Mouse (Mus musculus): ENCODE results near the gene Ripply3. TPM values are rescaled to one million over a fixed set of nuclear protein-coding genes. Genes with fewer than 3 reads are reported as not detected.

Gene Ripply3
- total RNA-seq (2012; rRNA removed) (6.1 and 6.5 TPM in 2 replicates), total RNA-seq (2014; rRNA removed) (0.20 and 0.28 TPM in 2 replicates), polyA plus RNA-seq (2012; ENCODE audit: insufficient read length, low read depth) (1.0 and 1.3 TPM in 2 replicates)

DNA sequence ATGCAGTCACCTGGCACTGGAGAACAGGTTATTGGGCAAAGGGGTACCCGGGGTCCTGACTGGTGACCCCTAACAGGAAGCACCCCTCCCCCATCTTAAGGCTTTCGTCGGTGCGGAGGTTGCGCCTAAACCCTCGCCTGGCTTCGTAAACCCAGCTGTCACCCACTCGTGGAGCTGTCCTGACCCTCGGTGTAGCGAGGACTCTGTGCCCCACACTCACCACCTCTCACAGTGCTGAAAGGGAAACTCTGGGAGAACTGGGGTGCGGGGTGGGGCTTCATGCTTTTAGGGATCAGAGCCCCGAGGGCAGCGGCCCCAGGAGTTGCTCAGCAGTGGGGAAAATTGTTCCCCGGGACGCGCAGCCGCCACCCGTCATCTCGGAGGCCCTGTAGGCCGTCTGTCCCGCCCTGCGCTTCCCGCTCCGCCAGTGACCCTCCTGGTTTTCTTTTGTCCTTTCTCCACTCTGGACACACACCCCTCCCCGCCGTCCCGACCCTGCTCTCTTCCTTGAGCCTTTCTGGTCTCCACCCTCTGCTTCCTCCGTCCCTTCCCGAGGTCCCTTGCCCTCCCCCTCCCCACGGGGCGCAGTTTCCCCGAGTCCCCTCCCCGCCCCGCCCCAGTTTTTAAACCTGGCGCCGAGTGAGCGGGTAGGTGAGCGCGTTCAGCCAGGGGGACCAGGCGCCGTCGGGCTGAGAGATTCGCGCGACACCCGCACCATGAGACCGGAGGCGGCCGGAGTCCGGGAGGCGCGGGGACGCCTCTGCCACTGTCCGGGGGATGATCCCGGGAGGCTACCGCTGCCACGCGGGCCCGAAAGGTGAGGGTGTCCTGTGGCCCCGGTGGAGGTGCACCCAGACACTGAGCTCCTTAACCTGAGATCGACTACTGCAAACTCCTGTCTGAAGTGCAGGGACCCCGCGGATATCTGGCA, at the start of gene Ripply3:
TSS of gene Ripply3 (plus strand) at position 640 of the 931 bp plus-strand sequence.
- Histone ChIP-seq H3K9me3 (replicated peaks; ENCODE audit: low read length) (no peaks in the 10 kb centered on the region), H3K4me2 (ENCODE audit: insufficient read depth, low read depth, poor library complexity, severe bottlenecking) (peak within 1 kb of the TSS; percentile 70), H3K27me3 (replicated peaks) (no peaks in the 10 kb centered on the region), H3K4me1 (ENCODE audit: control insufficient read depth in 1 of 2, insufficient read depth in 2 of 2) (peaks cover 7 to 42% of the 10 kb centered on the region in 2 experiments), H3K27ac (ENCODE audit: insufficient read depth, low read depth) (peak within 1 kb of the TSS; percentile 42), H3K4me3 (replicated peaks in 1 of 3; ENCODE audit: low read depth in 2 of 3, low read length in 2 of 3, poor library complexity in 1 of 3) (peak within 1 kb of the TSS in 2 of 3 experiments; percentile 21 to 66), H3K9ac (ENCODE audit: insufficient read depth, low read depth) (peak within 1 kb of the TSS; percentile 55), H3K79me2 (replicated peaks; ENCODE audit: control insufficient read depth, extremely low read depth, insufficient read depth, poor library complexity, severe bottlenecking) (no peaks in the 10 kb centered on the region), H3K36me3 (replicated peaks in 1 of 2; ENCODE audit: control insufficient read depth in 1 of 2, insufficient read depth in 1 of 2, low read length in 1 of 2) (no peaks in the 10 kb centered on the region)
- in situ Hi-C loops (cut with MboI; ENCODE audit: low pct_ligation_motif_present, low pct_unique_long_range_greater_than_20kb, low sequenced_read_pairs) (no loop called here), dilution Hi-C loops (cut with MboI; ENCODE audit: extremely low pct_ligation_motif_present, extremely low pct_unique_long_range_greater_than_20kb, low sequenced_read_pairs) (no loop called here)
- no peak for DNase-seq (ENCODE audit: extremely low read depth)
- TF ChIP-seq MAZ (IDR thresholded peaks at IDR 0.05; ENCODE audit: low read depth, low read length) (no peak; the same call in 1 of the 2 replicates), NELFE (IDR thresholded peaks at IDR 0.05; ENCODE audit: low read depth, low read length) (0 out of 2 replicates have a peak, but pooled peaks have one; percentile 11), BHLHE40 (IDR thresholded peaks at IDR 0.05; ENCODE audit: low read depth, low read length) (0 out of 2 replicates have a peak, but pooled peaks have one; percentile 2), UBTF (IDR thresholded peaks at IDR 0.05; ENCODE audit: low read depth, low read length) (peak; percentile 22; the same call in 1 of the 2 replicates), EP300 (IDR thresholded peaks at IDR 0.05; ENCODE audit: low read length) (no peak), NRF1 (IDR thresholded peaks at IDR 0.05; ENCODE audit: low read depth, low read length) (peak; percentile 39; the same call in 1 of the 2 replicates), ELF1 (IDR thresholded peaks at IDR 0.05; ENCODE audit: low read depth, low read length) (no peak; the same call in 1 of the 2 replicates), E2F4 (IDR thresholded peaks at IDR 0.05; ENCODE audit: insufficient replicate concordance, low read depth, low read length) (no peak)

DNA sequence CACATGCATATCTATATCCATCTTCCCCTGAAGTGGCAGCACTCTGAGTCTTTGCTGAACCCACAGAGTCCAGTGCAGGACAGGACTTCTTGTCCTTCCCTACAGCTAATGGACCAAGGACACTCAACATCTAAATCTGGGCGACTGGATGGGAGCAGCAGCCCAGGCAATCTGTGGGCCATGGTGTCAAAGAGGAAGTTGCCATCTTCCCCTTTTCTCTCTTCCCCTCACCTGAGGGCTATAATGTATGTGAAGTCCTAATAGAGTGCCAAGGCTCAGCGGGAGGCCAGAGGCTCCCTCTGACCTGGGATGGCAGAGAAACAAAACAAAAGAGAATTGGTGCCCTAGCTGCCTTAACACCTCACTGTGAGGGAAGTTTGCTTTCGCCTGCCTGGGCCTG, 44.2 kb upstream of the Ripply3 start:
- Histone ChIP-seq H3K27ac (ENCODE audit: insufficient read depth, low read depth) (no peak overlapping the region), H3K4me2 (ENCODE audit: insufficient read depth, low read depth, poor library complexity, severe bottlenecking) (no peak overlapping the region), H3K4me1 (ENCODE audit: control insufficient read depth in 1 of 2, insufficient read depth in 2 of 2) (peaks cover 2 to 29% of the 10 kb centered on the region in 2 experiments; a peak in 2 of 4 replicates), H3K27me3 (replicated peaks) (no peaks in the 10 kb centered on the region), H3K4me3 (replicated peaks in 1 of 3; ENCODE audit: low read depth in 2 of 3, low read length in 2 of 3, poor library complexity in 1 of 3) (no peak overlapping the region), H3K36me3 (replicated peaks in 1 of 2; ENCODE audit: control insufficient read depth in 1 of 2, insufficient read depth in 1 of 2, low read length in 1 of 2) (peaks cover 21 to 54% of the 10 kb centered on the region in 2 experiments), H3K9ac (ENCODE audit: insufficient read depth, low read depth) (no peak overlapping the region), H3K9me3 (replicated peaks; ENCODE audit: low read length) (peaks cover 6% of the 10 kb centered on the region), H3K79me2 (replicated peaks; ENCODE audit: control insufficient read depth, extremely low read depth, insufficient read depth, poor library complexity, severe bottlenecking) (no peaks in the 10 kb centered on the region)
- in situ Hi-C loops (cut with MboI; ENCODE audit: low pct_ligation_motif_present, low pct_unique_long_range_greater_than_20kb, low sequenced_read_pairs), result no loop called here
- no peak for DNase-seq (ENCODE audit: extremely low read depth)
- TF ChIP-seq SIN3A (IDR thresholded peaks at IDR 0.05; ENCODE audit: low read length) (no peak), CTCF (conservative IDR thresholded peaks at IDR 0.05 in 1 of 2, IDR thresholded peaks at IDR 0.05 in 1 of 2; ENCODE audit: low read depth in 2 of 2, low read length in 2 of 2) (no peak), ZC3H11A (IDR thresholded peaks at IDR 0.05; ENCODE audit: low read depth, low read length) (no peak), MAFK (IDR thresholded peaks at IDR 0.05; ENCODE audit: insufficient replicate concordance, low read length) (no peak)
- dilution Hi-C loops (cut with MboI; ENCODE audit: extremely low pct_ligation_motif_present, extremely low pct_unique_long_range_greater_than_20kb, low sequenced_read_pairs), result no loop called here

Measured in CH12.LX (cell line).